Mouse (Mus musculus) intestine, embryonic 14.5 days (tissue): ENCODE data around the gene Rbbp7. TPM values are rescaled to one million over a fixed set of nuclear protein-coding genes. Genes with fewer than 3 reads are reported as not detected.

ENCODE experiments used
- ATAC-seq: fragments of 200-750 bp; cut with Nextera tagmentation; replicated peaks from 2 replicates; pipeline ENCODE4 v1.8.0; 2017; ENCODE audit warnings: low read depth, moderate number of reproducible peaks, moderate TSS enrichment, moderate library complexity; ENCODE audit not compliant: low FRiP score, low TSS enrichment
- DNase-seq: peaks from one replicate; pipeline ENCODE4 v3.0.0-alpha.2; 2018; ENCODE audit warnings: low spot score
- H3K27ac ChIP-seq: fragments of 300-500 bp; sonication (generic); 2 replicates; pipeline ENCODE4 v1.5.1; 2014; ENCODE audit warnings: low read depth, mild to moderate bottlenecking, control low read depth
- H3K27me3 ChIP-seq: fragments of 300-500 bp; sonication (generic); replicated peaks from 2 replicates; pipeline ENCODE4 v1.6.1; 2014; ENCODE audit warnings: low read length, control low read depth; ENCODE audit not compliant: control insufficient read depth, insufficient read depth
- H3K36me3 ChIP-seq: fragments of 300-500 bp; sonication (generic); 2 replicates; pipeline ENCODE4 v1.6.1; 2014; ENCODE audit warnings: low read length, control low read depth; ENCODE audit not compliant: control insufficient read depth, insufficient read depth
- H3K4me1 ChIP-seq: fragments of 300-500 bp; sonication (generic); replicated peaks from 2 replicates; pipeline ENCODE4 v1.6.1; 2014; ENCODE audit warnings: low read length, control low read depth, mixed read lengths; ENCODE audit not compliant: control insufficient read depth, insufficient read depth
- H3K4me2 ChIP-seq: fragments of 300-500 bp; sonication (generic); 2 replicates; pipeline ENCODE4 v1.6.1; 2014; ENCODE audit warnings: low read length
- H3K4me3 ChIP-seq: fragments of 300-500 bp; sonication (generic); 2 replicates; pipeline ENCODE4 v1.5.1; 2014; ENCODE audit warnings: low read depth, low read length, control low read depth, mixed read lengths
- H3K9ac ChIP-seq: fragments of 300-500 bp; sonication (generic); 2 replicates; pipeline ENCODE4 v1.6.1; 2014; ENCODE audit warnings: mild to moderate bottlenecking, low read length
- H3K9me3 ChIP-seq: fragments of 300-500 bp; sonication (generic); 2 replicates; pipeline ENCODE4 v1.6.1; 2016; ENCODE audit warnings: low read length, control low read depth; ENCODE audit not compliant: control insufficient read depth
- WGBS: fragments of 180-500 bp; shearing (Covaris S2); extraction: QIAGEN DNeasy Blood & Tissue Kit; methylation state at CpG from one replicate; pipeline ENCODE4 v1.1.7; 2014; 5-methylcytosine and 5-hydroxymethylcytosine counted together
- polyA plus RNA-seq: library from polyadenylated mRNA; unstranded; fragments of >200 nt; fragmentation: Nextera tagmentation; extraction: Ambion mirVana; gene quantifications from 2 replicates; pipeline ENCODE4 v1.2.1, GENCODE M21; 2014

Gene Rbbp7
- polyA plus RNA-seq, result 648 and 671 TPM in 2 replicates

DNA sequence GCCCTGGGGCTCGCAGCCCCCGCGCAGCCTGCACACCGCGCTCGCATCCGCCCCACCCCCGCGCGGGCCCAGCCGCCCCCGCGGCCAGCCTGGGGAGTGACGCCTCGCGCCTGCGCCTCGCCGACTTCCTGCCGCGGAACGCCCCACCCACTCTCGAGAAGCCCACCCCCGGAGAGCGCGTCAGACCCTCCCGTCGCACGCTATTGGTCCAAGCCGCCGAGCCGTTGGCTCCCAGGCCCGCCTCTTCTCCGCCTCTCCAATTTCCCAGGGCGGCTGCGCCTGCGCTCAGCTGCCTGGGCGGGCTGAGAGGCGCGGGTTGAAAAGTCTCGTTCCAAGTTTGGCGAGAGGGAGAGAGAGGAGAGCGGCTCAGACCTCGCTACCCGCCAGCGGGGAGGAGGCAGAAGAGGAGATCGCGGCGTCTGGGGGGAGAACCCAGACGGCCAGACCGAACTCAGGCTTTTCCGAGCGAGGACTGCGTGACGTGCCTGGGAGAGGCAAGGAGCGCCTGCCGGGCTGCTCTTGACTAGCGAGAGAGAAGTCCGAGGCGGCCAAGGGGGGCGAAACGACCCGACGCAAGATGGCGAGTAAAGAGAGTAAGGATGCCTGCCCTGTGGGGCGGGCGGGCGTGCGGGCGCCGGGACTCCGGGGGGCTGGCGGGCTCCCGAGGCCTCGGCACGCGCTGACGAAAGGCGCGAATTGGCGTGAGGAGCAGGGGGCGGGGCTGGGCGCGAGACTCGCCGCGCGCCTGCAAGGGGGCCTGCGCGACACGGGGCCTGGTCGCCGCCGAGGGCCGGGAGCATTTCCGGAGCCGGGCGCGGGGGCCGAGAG is at the start of gene Rbbp7:
TSS of gene Rbbp7 (plus strand) at position 288 of the 828 bp plus-strand sequence.
- peak within 1 kb of the TSS; percentile 53 for H3K4me2 ChIP-seq
- 16% methylated on average over 45 of the region's 100 CpGs for WGBS
- peak within 1 kb of the TSS; percentile 61 for H3K4me3 ChIP-seq
- H3K27me3 ChIP-seq, result no peaks in the 10 kb centered on the region
- peak within 1 kb of the TSS; percentile 97 for H3K27ac ChIP-seq
- peaks cover 4% of the 10 kb centered on the region; the same call in 1 of the 2 replicates for H3K4me1 ChIP-seq
- DNase-seq (peak; percentile 89), ATAC-seq (peak; percentile 96)
- peak within 1 kb of the TSS; percentile 81 for H3K9ac ChIP-seq
- H3K9me3 ChIP-seq, result no peaks in the 10 kb centered on the region
- peaks cover 4% of the 10 kb centered on the region; the same call in 1 of the 2 replicates for H3K36me3 ChIP-seq

DNA sequence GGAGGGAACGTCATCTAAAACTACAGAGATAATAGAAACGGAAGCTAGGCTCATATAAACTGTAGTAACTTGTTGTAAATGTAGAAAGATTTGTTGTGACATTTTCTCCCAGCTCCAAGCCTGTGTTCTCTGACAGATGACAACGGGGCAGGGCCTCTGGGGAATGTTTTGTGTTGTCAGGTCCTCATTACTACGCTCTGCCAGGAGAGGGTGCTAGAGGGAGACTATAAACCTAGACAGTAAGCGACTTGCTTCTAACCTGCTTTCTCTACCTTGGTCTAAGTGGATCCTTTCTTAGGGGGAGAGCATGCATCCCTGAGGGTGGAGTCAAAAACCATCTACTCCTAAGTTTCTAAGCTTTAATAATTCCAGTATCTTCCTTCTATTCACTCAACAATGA is 42.4 kb upstream of the Rbbp7 start:
- no peaks in the 10 kb centered on the region for H3K9me3 ChIP-seq
- WGBS, result 30% methylated on average over 5 of the region's 5 CpGs
- H3K9ac ChIP-seq, result no peak overlapping the region
- no peaks in the 10 kb centered on the region for H3K4me1 ChIP-seq
- no peak overlapping the region for H3K4me2 ChIP-seq
- DNase-seq, result peak; percentile 62
- no peaks in the 10 kb centered on the region for H3K27me3 ChIP-seq
- H3K4me3 ChIP-seq, result no peak overlapping the region
- no peak for ATAC-seq
- no peak overlapping the region for H3K27ac ChIP-seq
- no peaks in the 10 kb centered on the region for H3K36me3 ChIP-seq

DNA sequence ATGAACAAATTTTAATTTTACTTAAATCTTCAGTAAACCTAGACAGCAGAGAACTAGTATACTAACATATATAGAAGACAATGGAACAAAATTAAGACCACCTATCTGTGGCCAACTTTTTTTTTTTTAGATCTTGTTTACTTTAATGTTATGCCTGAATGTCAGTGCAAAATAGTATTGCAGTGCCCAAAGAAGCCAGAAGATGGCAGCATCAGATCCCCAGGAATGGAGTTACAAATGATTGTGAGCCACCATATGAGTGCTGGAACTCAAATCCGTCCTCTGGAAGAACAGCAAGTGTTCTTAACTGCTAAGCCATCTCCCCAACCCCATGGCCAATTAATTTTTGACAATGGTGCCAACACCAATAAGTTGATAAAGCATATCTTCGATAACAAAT is 40.6 kb upstream of the Rbbp7 start:
- Histone ChIP-seq H3K27me3 (no peaks in the 10 kb centered on the region), H3K27ac (no peak overlapping the region), H3K4me1 (no peaks in the 10 kb centered on the region), H3K9me3 (no peaks in the 10 kb centered on the region), H3K36me3 (no peaks in the 10 kb centered on the region), H3K4me3 (no peak overlapping the region), H3K4me2 (no peak overlapping the region), H3K9ac (no peak overlapping the region)
- peak; percentile 69 for DNase-seq
- no peak for ATAC-seq
- 32% methylated on average over 2 of the region's 2 CpGs for WGBS

DNA sequence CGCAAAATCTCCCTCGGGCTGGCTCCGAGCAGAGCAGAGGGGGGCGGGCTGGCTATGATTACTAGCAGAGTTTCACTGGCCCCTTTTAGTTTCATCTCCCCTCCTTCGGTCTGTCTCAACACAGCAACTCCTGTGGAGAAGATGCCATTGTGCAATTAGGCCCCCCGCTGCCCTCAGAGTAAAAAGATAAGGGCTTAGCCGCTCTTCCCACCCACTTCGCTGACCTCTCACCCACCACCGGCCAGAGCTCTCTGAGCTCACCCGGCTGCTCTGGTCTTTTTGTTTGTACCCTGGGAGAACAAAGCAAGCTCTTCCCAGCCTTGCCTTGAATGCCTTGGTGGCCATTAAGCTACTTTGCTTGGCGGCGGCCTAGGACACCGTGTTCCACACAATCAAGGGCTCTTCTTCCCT is 32.8 kb upstream of the Rbbp7 start:
- H3K4me2 ChIP-seq, result no peak overlapping the region
- ATAC-seq (no peak), DNase-seq (peak; percentile 52)
- H3K9me3 ChIP-seq, result no peaks in the 10 kb centered on the region
- no peaks in the 10 kb centered on the region for H3K4me1 ChIP-seq
- H3K9ac ChIP-seq, result no peak overlapping the region
- no peaks in the 10 kb centered on the region for H3K27me3 ChIP-seq
- no peak overlapping the region for H3K4me3 ChIP-seq
- H3K27ac ChIP-seq, result no peak overlapping the region
- no peaks in the 10 kb centered on the region for H3K36me3 ChIP-seq
- 28% methylated on average over 13 of the region's 13 CpGs for WGBS

DNA sequence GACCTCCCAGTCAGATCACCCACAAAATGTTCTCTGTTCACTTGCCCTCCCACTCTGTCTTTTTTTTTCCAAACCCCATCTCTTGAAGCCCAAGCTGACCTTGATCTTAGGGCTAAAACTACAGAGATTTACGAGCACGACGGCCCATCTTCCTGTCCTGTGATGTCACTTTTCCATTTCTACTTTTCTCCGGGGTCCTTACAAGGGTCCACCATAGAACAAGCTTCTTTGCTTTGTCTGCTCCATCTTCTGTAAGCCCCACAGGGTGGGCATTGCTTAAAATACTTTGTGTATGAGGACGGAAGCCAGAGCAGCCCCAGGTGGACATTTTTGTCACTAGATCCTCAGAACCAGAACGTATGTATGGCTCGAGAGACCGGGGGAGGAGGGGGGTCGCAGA is 32.4 kb upstream of the Rbbp7 start:
- H3K36me3 ChIP-seq, result no peaks in the 10 kb centered on the region
- no peak overlapping the region for H3K4me3 ChIP-seq
- no peaks in the 10 kb centered on the region for H3K4me1 ChIP-seq
- H3K27me3 ChIP-seq, result no peaks in the 10 kb centered on the region
- no peak for ATAC-seq
- H3K27ac ChIP-seq, result no peak overlapping the region
- DNase-seq, result no peak
- no peak overlapping the region for H3K9ac ChIP-seq
- 38% methylated on average over 9 of the region's 9 CpGs for WGBS
- H3K4me2 ChIP-seq, result no peak overlapping the region
- H3K9me3 ChIP-seq, result no peaks in the 10 kb centered on the region

DNA sequence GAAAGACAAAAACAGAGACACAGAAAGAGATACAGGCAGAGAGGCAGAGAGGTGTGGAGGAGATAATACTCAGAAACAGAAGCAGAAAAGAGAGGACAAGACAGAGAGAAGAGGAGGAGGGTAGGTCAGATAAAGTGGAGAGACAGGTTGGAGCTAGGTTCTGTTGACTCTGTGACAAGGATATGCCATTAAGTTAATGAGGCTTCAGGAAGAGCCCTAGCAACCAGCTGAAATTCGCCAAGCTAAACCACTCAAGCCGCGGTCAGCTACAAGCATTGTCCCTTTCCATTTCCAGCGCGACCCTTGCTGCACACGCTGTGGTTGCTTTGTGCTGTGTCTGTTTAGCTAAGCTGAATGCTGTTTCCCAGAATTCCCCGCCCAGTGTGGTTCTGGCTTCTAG is 32.0 kb upstream of the Rbbp7 start:
- Histone ChIP-seq H3K4me2 (no peak overlapping the region), H3K27me3 (no peaks in the 10 kb centered on the region), H3K9me3 (no peaks in the 10 kb centered on the region), H3K9ac (no peak overlapping the region), H3K27ac (no peak overlapping the region), H3K36me3 (no peaks in the 10 kb centered on the region), H3K4me1 (no peaks in the 10 kb centered on the region), H3K4me3 (no peak overlapping the region)
- WGBS, result 55% methylated on average over 7 of the region's 7 CpGs
- DNase-seq (no peak), ATAC-seq (no peak)

DNA sequence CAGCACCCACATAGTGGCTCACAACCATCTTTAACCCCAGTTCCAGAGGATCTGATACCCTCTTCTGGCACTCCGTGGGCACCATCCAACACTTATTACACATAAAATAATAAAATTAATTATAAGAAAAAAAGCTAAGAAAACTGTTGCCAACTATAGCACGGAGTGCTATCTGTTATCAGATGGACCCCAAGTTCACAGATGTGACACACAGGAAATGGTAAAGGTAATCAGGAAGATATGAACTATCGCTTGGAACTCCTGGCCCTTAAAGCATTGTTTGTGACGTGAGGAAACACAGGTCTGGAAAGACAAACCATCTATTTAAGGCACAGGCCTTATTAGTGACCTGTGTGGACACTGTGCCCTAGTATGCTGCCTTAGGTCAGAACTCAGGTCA is 30.2 kb upstream of the Rbbp7 start:
- ATAC-seq (no peak), DNase-seq (no peak)
- Histone ChIP-seq H3K36me3 (no peaks in the 10 kb centered on the region), H3K9me3 (no peaks in the 10 kb centered on the region), H3K4me2 (no peak overlapping the region), H3K4me1 (no peaks in the 10 kb centered on the region), H3K4me3 (no peak overlapping the region), H3K27me3 (no peaks in the 10 kb centered on the region), H3K9ac (no peak overlapping the region), H3K27ac (no peak overlapping the region)
- 82% methylated on average over 4 of the region's 4 CpGs for WGBS

DNA sequence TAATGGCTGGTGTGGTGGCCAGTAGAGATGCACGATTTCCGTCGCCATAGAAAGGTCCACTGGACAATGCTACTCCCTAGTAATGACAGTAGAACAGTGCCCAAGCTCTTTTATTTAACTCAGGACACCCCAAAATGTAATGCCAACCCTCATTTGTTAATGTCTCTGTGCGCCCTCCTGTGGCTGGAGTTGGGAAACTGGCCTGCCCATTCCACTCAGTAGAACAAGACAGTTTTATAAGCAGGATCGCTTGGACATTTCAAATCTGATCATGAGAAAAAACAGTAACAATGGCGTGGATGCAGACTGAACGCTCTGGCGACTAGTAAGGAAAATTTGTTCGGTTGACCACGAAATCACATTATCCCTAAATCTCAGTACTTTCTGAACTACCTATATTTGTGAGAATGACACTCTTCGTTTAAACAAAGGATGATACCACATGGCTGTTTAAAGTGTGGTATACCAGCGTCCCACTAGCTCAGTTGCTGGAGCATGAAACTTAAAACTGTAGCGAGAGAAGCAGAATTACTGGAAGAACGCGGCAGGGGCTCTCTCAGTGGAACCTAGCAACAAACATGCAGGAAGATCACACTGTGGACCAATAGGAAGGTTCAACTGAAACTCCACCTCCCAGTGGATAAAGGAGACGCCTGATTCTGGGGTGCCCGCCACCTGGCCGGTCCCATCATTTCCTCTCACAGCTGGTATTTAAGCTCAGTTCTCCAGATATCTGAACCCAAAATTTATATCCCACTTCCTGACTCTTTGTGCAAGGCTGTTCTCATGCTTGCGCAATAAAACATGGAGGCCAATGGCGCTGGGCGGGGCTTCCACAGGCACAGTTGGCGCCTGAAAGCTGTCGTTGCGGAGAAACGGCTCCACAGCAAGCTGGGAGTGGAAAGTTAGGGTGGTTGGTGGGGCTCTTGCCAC is 24.9 kb upstream of the Rbbp7 start:
- Histone ChIP-seq H3K4me3 (peak overlapping the region; percentile 36), H3K4me1 (no peaks in the 10 kb centered on the region), H3K36me3 (no peaks in the 10 kb centered on the region), H3K9me3 (no peaks in the 10 kb centered on the region), H3K9ac (peak overlapping the region; percentile 36), H3K4me2 (peak overlapping the region; percentile 56), H3K27me3 (no peaks in the 10 kb centered on the region), H3K27ac (peak overlapping the region; percentile 90)
- ATAC-seq, result peak; percentile 84
- DNase-seq, result peak; percentile 82
- 22% methylated on average over 25 of the region's 25 CpGs for WGBS
